Mouse (Mus musculus) gastrocnemius, postnatal 10 days (tissue): ENCODE data around the gene Cyb5rl. TPM values are rescaled to one million over a fixed set of nuclear protein-coding genes. Genes with fewer than 3 reads are reported as not detected.

ENCODE experiments used
- DNase-seq: peaks from one replicate; pipeline ENCODE4 v3.0.0; 2021; ENCODE audit warnings: mixed read lengths
- long read RNA-seq, 2 experiments: library from polyadenylated mRNA; stranded (forward); transcript quantifications; one replicate each; pipeline ENCODE4 v2.0.0; 2021
- total RNA-seq, 2 experiments: library from RNA; stranded (reverse); gene quantifications; 2 replicates each; pipeline ENCODE4 v1.2.3; 2021

Cyb5rl gene
- 10 to 100 TPM; 14.9 to 17.2 TPM for total RNA-seq
- long read RNA-seq, experiment 1, transcript Cyb5rl-203 (7 exons, 2,516 nt): major isoform, 7 of 26 reads
- long read RNA-seq, experiment 1, partial matches to known transcripts: 1 of 26 reads
- long read RNA-seq, experiment 1, other reads (novel, unspliced or antisense): 18 of 26 reads
- long read RNA-seq, experiment 2, transcript Cyb5rl-203 (7 exons, 2,516 nt): major isoform, 8 of 25 reads
- long read RNA-seq, experiment 2, partial matches to known transcripts: 3 of 25 reads
- long read RNA-seq, experiment 2, other reads (novel, unspliced or antisense): 14 of 25 reads

- DNase-seq: peak; percentile 90
Measured at GRCm38 (mm10) chr4:107066252-107067124, at the start of gene Cyb5rl, which contains the start of gene Mrpl37. Gene Cyb5rl, plus strand, starts transcription at chr4:107066988. Gene Mrpl37, minus strand, starts transcription at chr4:107066868.

GRCm38 (mm10) chr4:107017257-107017656 lies 49.5 kb upstream of the Cyb5rl start:
- no peak for DNase-seq

GRCm38 (mm10) chr4:107018521-107018920 lies 48.3 kb upstream of the Cyb5rl start:
- DNase-seq: peak; percentile 18

GRCm38 (mm10) chr4:107019027-107019426 lies 47.8 kb upstream of the Cyb5rl start:
- peak; percentile 52 for DNase-seq

- no peak for DNase-seq
Measured at GRCm38 (mm10) chr4:107020287-107021000, 46.3 kb upstream of the Cyb5rl start.

- DNase-seq: no peak
Measured at GRCm38 (mm10) chr4:107021464-107021863, 45.3 kb upstream of the Cyb5rl start.

GRCm38 (mm10) chr4:107024899-107025298 lies 41.9 kb upstream of the Cyb5rl start:
- DNase-seq: no peak

- no peak for DNase-seq
Measured at GRCm38 (mm10) chr4:107025369-107025768, 41.4 kb upstream of the Cyb5rl start.

- DNase-seq: no peak
Measured at GRCm38 (mm10) chr4:107026451-107026850, 40.3 kb upstream of the Cyb5rl start.

- DNase-seq: no peak
Measured at GRCm38 (mm10) chr4:107035689-107036088, 31.1 kb upstream of the Cyb5rl start.

GRCm38 (mm10) chr4:107036985-107037384 lies 29.8 kb upstream of the Cyb5rl start:
- no peak for DNase-seq

GRCm38 (mm10) chr4:107038303-107038702 lies 28.5 kb upstream of the Cyb5rl start:
- DNase-seq: no peak

- DNase-seq: no peak
Measured at GRCm38 (mm10) chr4:107039270-107039669, 27.5 kb upstream of the Cyb5rl start.

- no peak for DNase-seq
Measured at GRCm38 (mm10) chr4:107042304-107042703, 24.5 kb upstream of the Cyb5rl start.

- no peak for DNase-seq
Measured at GRCm38 (mm10) chr4:107045188-107045587, 21.6 kb upstream of the Cyb5rl start.

GRCm38 (mm10) chr4:107047806-107048205 lies 19.0 kb upstream of the Cyb5rl start:
- no peak for DNase-seq

GRCm38 (mm10) chr4:107048568-107049162 lies 18.1 kb upstream of the Cyb5rl start:
- DNase-seq: peak; percentile 68

- no peak for DNase-seq
Measured at GRCm38 (mm10) chr4:107051889-107052288, 14.9 kb upstream of the Cyb5rl start.

- no peak for DNase-seq
Measured at GRCm38 (mm10) chr4:107052962-107053553, 13.7 kb upstream of the Cyb5rl start.

- DNase-seq: no peak
Measured at GRCm38 (mm10) chr4:107056088-107056487, 10.7 kb upstream of the Cyb5rl start.

- no peak for DNase-seq
Measured at GRCm38 (mm10) chr4:107058346-107058745, 8.4 kb upstream of the Cyb5rl start.

GRCm38 (mm10) chr4:107058781-107059180 lies 8.0 kb upstream of the Cyb5rl start:
- no peak for DNase-seq
